Mouse (Mus musculus) adrenal gland, postnatal 25 days (tissue): Measurements from ENCODE around the gene Fcgr1. TPM values are rescaled to one million over a fixed set of nuclear protein-coding genes. Genes with fewer than 3 reads are reported as not detected.
"Not testable (repeated sequence)": the region's sequence is repeated elsewhere in the genome, so short reads cannot be mapped to it uniquely, and the experiment has no call there.

Experiments
- DNase-seq: peaks from one replicate; pipeline ENCODE4 v3.0.0; 2021; ENCODE audit warnings: mixed read lengths
- total RNA-seq: library from RNA; stranded (reverse); gene quantifications from 2 replicates; pipeline ENCODE4 v1.2.3, GENCODE M21; 2021

The Fcgr1 gene
- total RNA-seq, 1 experiment from 2014 or later = 1.4 TPM

- DNase-seq = no peak
Measured at GRCm38 (mm10) chr3:96327131-96327530, 33.4 kb upstream of the Fcgr1 start.

- DNase-seq = not testable (repeated sequence)
Measured at GRCm38 (mm10) chr3:96323806-96324205, 30.0 kb upstream of the Fcgr1 start.

- DNase-seq = no peak
Measured at GRCm38 (mm10) chr3:96322609-96323008, 28.8 kb upstream of the Fcgr1 start.

- DNase-seq = peak; percentile 14
Measured at GRCm38 (mm10) chr3:96321891-96322290, 28.1 kb upstream of the Fcgr1 start.

- DNase-seq = not testable (repeated sequence)
Measured at GRCm38 (mm10) chr3:96320003-96320402, 26.2 kb upstream of the Fcgr1 start.

- DNase-seq = no peak
Measured at GRCm38 (mm10) chr3:96312341-96313098, 18.8 kb upstream of the Fcgr1 start.

GRCm38 (mm10) chr3:96309441-96309840 is 15.7 kb upstream of the Fcgr1 start:
- no peak for DNase-seq

GRCm38 (mm10) chr3:96306506-96306905 is 12.7 kb upstream of the Fcgr1 start:
- no peak for DNase-seq

GRCm38 (mm10) chr3:96302076-96302475 is 8.3 kb upstream of the Fcgr1 start:
- no peak for DNase-seq

GRCm38 (mm10) chr3:96300706-96301529 is 7.1 kb upstream of the Fcgr1 start:
- DNase-seq = no peak

GRCm38 (mm10) chr3:96299562-96299961 is 5.8 kb upstream of the Fcgr1 start:
- no peak for DNase-seq

GRCm38 (mm10) chr3:96298360-96298759 is 4.6 kb upstream of the Fcgr1 start:
- no peak for DNase-seq

- DNase-seq = no peak
Measured at GRCm38 (mm10) chr3:96293368-96293767, 401 bp downstream of the Fcgr1 start.

- DNase-seq = no peak
Measured at GRCm38 (mm10) chr3:96292641-96293040, 1.1 kb downstream of the Fcgr1 start.

- DNase-seq = not testable (repeated sequence)
Measured at GRCm38 (mm10) chr3:96290727-96291126, 3.0 kb downstream of the Fcgr1 start.

GRCm38 (mm10) chr3:96289201-96289600 is 4.6 kb downstream of the Fcgr1 start:
- DNase-seq = no peak

- DNase-seq = not testable (repeated sequence)
Measured at GRCm38 (mm10) chr3:96287334-96287733, 6.4 kb downstream of the Fcgr1 start.

GRCm38 (mm10) chr3:96284457-96284856 is 9.3 kb downstream of the Fcgr1 start:
- no peak for DNase-seq

GRCm38 (mm10) chr3:96280660-96281059 is 13.1 kb downstream of the Fcgr1 start:
- no peak for DNase-seq

GRCm38 (mm10) chr3:96277800-96278624 is 15.8 kb downstream of the Fcgr1 start:
- peak; percentile 88 for DNase-seq

GRCm38 (mm10) chr3:96277428-96277799 is 16.4 kb downstream of the Fcgr1 start:
- no peak for DNase-seq
